Mouse (Mus musculus): Measurements from ENCODE around the gene Dazap1. TPM values are rescaled to one million over a fixed set of nuclear protein-coding genes. Genes with fewer than 3 reads are reported as not detected.

The Dazap1 gene
- total and polyA plus RNA-seq, 3 experiments = 159 to 236 TPM; not detected in 1

DNA sequence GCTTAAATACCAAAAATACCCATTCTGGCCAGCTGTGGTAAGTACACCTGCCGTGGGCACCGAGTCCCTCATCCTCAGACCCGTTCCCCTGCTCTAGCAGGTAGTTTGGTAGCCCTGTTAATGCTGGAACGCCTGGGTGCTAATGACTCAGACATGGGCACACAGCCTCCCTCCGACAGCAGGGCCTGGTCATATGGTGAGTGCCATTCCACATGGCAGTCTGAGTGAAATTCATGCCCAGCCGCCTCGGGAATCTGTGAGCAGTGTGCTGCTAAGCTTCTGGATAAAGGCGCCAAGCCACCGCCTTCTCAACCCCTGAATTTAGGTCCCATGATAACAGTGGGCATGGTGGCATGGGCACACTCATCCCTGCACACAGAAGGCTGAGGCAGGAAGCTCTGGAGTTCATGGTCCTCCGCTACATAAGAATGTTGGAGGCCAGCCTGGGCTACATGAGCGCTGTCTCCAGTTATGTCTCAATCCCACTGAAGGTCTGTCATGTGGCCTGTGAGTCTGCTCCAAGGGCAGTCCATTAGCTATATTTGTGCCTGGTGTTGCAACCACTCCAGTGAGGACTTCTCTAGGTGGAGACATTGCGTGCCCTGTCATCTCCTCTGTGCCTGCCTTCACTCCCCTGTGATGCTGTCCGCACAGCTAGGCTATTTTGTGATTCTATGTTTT is 25.0 kb upstream of the Dazap1 start:
- DNase-seq (ENCODE audit: low read depth, low spot score) = no peak
- no peak overlapping the region for H3K27ac ChIP-seq (ENCODE audit: control insufficient read depth, low read depth, low read length)
- TF ChIP-seq HCFC1 (IDR thresholded peaks at IDR 0.05; ENCODE audit: low read depth, low read length) (no peak), TBP (IDR thresholded peaks at IDR 0.05; ENCODE audit: low read depth, low read length) (no peak), ELF1 (IDR thresholded peaks at IDR 0.05; ENCODE audit: low read depth, low read length) (no peak), GATA1 (IDR thresholded peaks at IDR 0.05; ENCODE audit: low read depth, low read length) (no peak), SIN3A (IDR thresholded peaks at IDR 0.05; ENCODE audit: low read length) (no peak), POLR2AphosphoS5 (IDR thresholded peaks at IDR 0.05; ENCODE audit: borderline replicate concordance, low read depth, low read length) (no peak), RCOR1 (IDR thresholded peaks at IDR 0.05; ENCODE audit: low read depth, low read length) (no peak), ZKSCAN1 (IDR thresholded peaks at IDR 0.05; ENCODE audit: low read depth, low read length) (no peak), USF1 (IDR thresholded peaks at IDR 0.05; ENCODE audit: low read depth, low read length) (no peak), UBTF (IDR thresholded peaks at IDR 0.05; ENCODE audit: borderline replicate concordance, insufficient read depth, low read depth, low read length) (no peak), ZC3H11A (IDR thresholded peaks at IDR 0.05; ENCODE audit: low read depth, low read length) (no peak), NELFE (IDR thresholded peaks at IDR 0.05; ENCODE audit: low read depth, low read length) (no peak), GABPA (IDR thresholded peaks at IDR 0.05; ENCODE audit: low read depth, low read length) (no peak), MYC (IDR thresholded peaks at IDR 0.05; ENCODE audit: low read depth, low read length) (no peak)
- no peaks in the 10 kb centered on the region for H3K27me3 ChIP-seq (ENCODE audit: control insufficient read depth in 1 of 2, insufficient read depth in 2 of 2, low read length in 2 of 2)
- H3K79me2 ChIP-seq (ENCODE audit: control insufficient read depth, insufficient read depth, low read length, poor library complexity) = no peaks in the 10 kb centered on the region
- H3K36me3 ChIP-seq (ENCODE audit: control insufficient read depth in 1 of 2, insufficient read depth in 2 of 2, low read length in 2 of 2) = no peaks in the 10 kb centered on the region; a peak in 1 of 4 replicates
- H3K9ac ChIP-seq (ENCODE audit: control insufficient read depth, low read depth, low read length, poor library complexity, severe bottlenecking) = no peak overlapping the region
- H3K9me3 ChIP-seq (replicated peaks; ENCODE audit: insufficient read depth, low read length) = no peaks in the 10 kb centered on the region
- no peaks in the 10 kb centered on the region for H3K4me1 ChIP-seq (ENCODE audit: control insufficient read depth in 1 of 2, insufficient read depth in 2 of 2, low read length in 2 of 2)
- no peak overlapping the region for H3K4me3 ChIP-seq (ENCODE audit: control insufficient read depth in 1 of 2, insufficient read depth in 1 of 2, low read depth in 2 of 2, low read length in 2 of 2)

DNA sequence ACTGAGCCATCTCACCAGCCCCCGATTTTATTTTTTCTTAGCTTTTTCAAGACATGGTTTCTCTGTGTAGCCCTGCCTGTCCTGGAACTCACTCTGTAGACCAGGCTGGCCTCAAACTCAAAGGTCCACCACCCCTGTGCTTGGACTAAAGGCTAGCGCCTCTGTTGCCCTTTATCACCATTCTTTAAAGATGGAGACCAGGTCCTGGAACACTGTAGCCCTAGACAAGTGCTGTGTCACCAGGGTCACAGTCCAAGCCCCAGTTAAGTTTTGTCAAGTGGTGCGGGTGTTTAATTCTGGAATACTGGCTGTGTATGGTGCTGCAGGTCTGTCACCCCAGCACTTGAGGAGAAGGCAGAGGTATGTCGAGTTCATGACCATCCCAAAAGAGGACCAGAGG is 24.3 kb upstream of the Dazap1 start:
- TF ChIP-seq HCFC1 (IDR thresholded peaks at IDR 0.05; ENCODE audit: low read depth, low read length) = no peak
- TF ChIP-seq MXI1 (IDR thresholded peaks at IDR 0.05; ENCODE audit: low read depth, low read length) = no peak
- no peak for TF ChIP-seq ELF1 (IDR thresholded peaks at IDR 0.05; ENCODE audit: low read depth, low read length)
- H3K9ac ChIP-seq (ENCODE audit: control insufficient read depth, low read depth, low read length, poor library complexity, severe bottlenecking) = no peak overlapping the region
- H3K27ac ChIP-seq (ENCODE audit: control insufficient read depth, low read depth, low read length) = no peak overlapping the region
- no peaks in the 10 kb centered on the region for H3K79me2 ChIP-seq (ENCODE audit: control insufficient read depth, insufficient read depth, low read length, poor library complexity)
- H3K4me1 ChIP-seq (ENCODE audit: control insufficient read depth in 1 of 2, insufficient read depth in 2 of 2, low read length in 2 of 2) = no peaks in the 10 kb centered on the region
- H3K36me3 ChIP-seq (ENCODE audit: control insufficient read depth in 1 of 2, insufficient read depth in 2 of 2, low read length in 2 of 2) = no peaks in the 10 kb centered on the region; a peak in 1 of 4 replicates
- no peaks in the 10 kb centered on the region for H3K27me3 ChIP-seq (ENCODE audit: control insufficient read depth in 1 of 2, insufficient read depth in 2 of 2, low read length in 2 of 2)
- no peaks in the 10 kb centered on the region for H3K9me3 ChIP-seq (replicated peaks; ENCODE audit: insufficient read depth, low read length)
- DNase-seq (ENCODE audit: low read depth, low spot score) = no peak
- H3K4me3 ChIP-seq (ENCODE audit: control insufficient read depth in 1 of 2, insufficient read depth in 1 of 2, low read depth in 2 of 2, low read length in 2 of 2) = no peak overlapping the region

All from MEL (cell line).